ENCODE assay signal across 15 mouse cellular contexts in the genomic region with DNA sequence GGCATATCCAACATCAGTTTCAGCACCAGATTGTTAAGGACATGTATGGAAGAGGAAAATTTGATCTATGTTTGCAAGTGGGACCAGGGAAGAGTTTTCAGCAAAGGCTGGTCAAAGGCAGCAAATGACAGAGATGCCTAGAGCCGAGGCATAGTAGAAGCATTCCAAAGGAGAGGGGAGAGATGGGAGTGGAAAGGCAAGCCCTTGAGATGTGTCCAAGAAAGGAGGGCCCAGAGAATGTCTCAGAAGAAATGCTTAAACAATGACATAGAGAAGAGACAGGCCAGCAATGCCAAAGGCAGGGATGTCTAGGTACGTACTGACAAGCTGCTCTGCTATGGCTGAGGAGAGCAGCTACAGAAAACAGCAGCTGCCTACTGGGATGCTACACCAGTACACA.
"Had no signal": no experiment of that assay in that cellular context is flagged by ENCODE, and none has a peak within 500 bp of the region (broad histone marks: within the 10 kb centered on the region; RNA-seq: fewer than 3 reads in every experiment).

No protein-coding gene starts in this region.

- H3K4me2 ChIP-seq: kidney, embryonic 15.5 days; limb, embryonic 13.5 days; liver, embryonic 12.5 days; liver, embryonic 15.5 days; lung, embryonic 15.5 days; midbrain, embryonic 12.5 days; midbrain, embryonic 15.5 days; neural tube, embryonic 13.5 days had no signal

- H3K4me1 ChIP-seq: liver, embryonic 12.5 days; midbrain, embryonic 12.5 days; midbrain, embryonic 15.5 days had no signal

- H3K27ac ChIP-seq: kidney, embryonic 15.5 days; limb, embryonic 10.5 days; limb, embryonic 13.5 days; liver, embryonic 12.5 days; liver, embryonic 15.5 days; lung, embryonic 15.5 days; macrophage; midbrain, embryonic 12.5 days; midbrain, embryonic 15.5 days; neural tube, embryonic 13.5 days had no signal

- H3K27me3 ChIP-seq: kidney, embryonic 15.5 days; limb, embryonic 13.5 days; liver, embryonic 12.5 days; liver, embryonic 15.5 days; lung, embryonic 15.5 days; midbrain, embryonic 12.5 days; midbrain, embryonic 15.5 days; neural tube, embryonic 13.5 days had no signal

- H3K9me3 ChIP-seq: kidney, embryonic 15.5 days; limb, embryonic 10.5 days; limb, embryonic 13.5 days; liver, embryonic 12.5 days; liver, embryonic 15.5 days; lung, embryonic 15.5 days; midbrain, embryonic 12.5 days; midbrain, embryonic 15.5 days; neural tube, embryonic 13.5 days had no signal

- H3K9ac ChIP-seq: kidney, embryonic 15.5 days; limb, embryonic 13.5 days; liver, embryonic 12.5 days; liver, embryonic 15.5 days; lung, embryonic 15.5 days; midbrain, embryonic 12.5 days; midbrain, embryonic 15.5 days; neural tube, embryonic 13.5 days had no signal

- DNase-seq: kidney, postnatal 10 days; liver; retina, postnatal 1 day; right cerebral cortex, postnatal 25 days; thymus, postnatal 25 days had no signal

- H3K36me3 ChIP-seq: kidney, embryonic 15.5 days; limb, embryonic 10.5 days; limb, embryonic 13.5 days; liver, embryonic 12.5 days; liver, embryonic 15.5 days; lung, embryonic 15.5 days; midbrain, embryonic 12.5 days; midbrain, embryonic 15.5 days; neural tube, embryonic 13.5 days had no signal

- H3K4me3 ChIP-seq: kidney, embryonic 15.5 days; limb, embryonic 10.5 days; limb, embryonic 13.5 days; liver, embryonic 12.5 days; liver, embryonic 15.5 days; lung, embryonic 15.5 days; midbrain, embryonic 12.5 days; midbrain, embryonic 15.5 days; neural tube, embryonic 13.5 days had no signal

- ATAC-seq: liver, embryonic 12.5 days; midbrain, embryonic 15.5 days had no signal
